ENCODE assay signal across 8 mouse cellular contexts in genomic region chr7:102209756-102210721, GRCm38 (mm10). TPM values are rescaled to one million over a fixed set of nuclear protein-coding genes. Genes with fewer than 3 reads are reported as not detected.
A peak's percentile ranks its signal among the peaks of the same experiment; 100 is the strongest.
DNase-seq lines count a peak whose midpoint lies in the region; ATAC-seq and TF ChIP-seq lines count a peak whose summit lies in the region.

Gene Nup98, minus strand, starts transcription at chr7:102210176.
Gene Pgap2, plus strand, starts transcription at chr7:102210208.

- peak within 1 kb of the TSS; percentile 88 for H3K9ac ChIP-seq in heart, embryonic 15.5 days
- H3K9ac ChIP-seq in liver, embryonic 14.5 days (replicated peaks) = peak within 1 kb of the TSS; percentile 87
- peak within 1 kb of the TSS; percentile 79 for H3K9ac ChIP-seq in neural tube, embryonic 11.5 days (ENCODE audit: low read length)
- H3K9ac ChIP-seq in stomach, postnatal 0 days (ENCODE audit: low read length) = peak within 1 kb of the TSS; percentile 90

- TF ChIP-seq EP300 in liver, embryonic 14.5 days (IDR thresholded peaks at IDR 0.05; ENCODE audit: low read depth) = no peak
- TF ChIP-seq EP300 in stomach, postnatal 0 days (optimal IDR thresholded peaks at IDR 0.05) = no peak

- peak within 1 kb of the TSS; percentile 97 for H3K27ac ChIP-seq in forebrain, embryonic 10.5 days
- peak within 1 kb of the TSS; percentile 96 for H3K27ac ChIP-seq in heart, embryonic 15.5 days
- H3K27ac ChIP-seq in liver, embryonic 14.5 days = peak within 1 kb of the TSS; percentile 77
- peak within 1 kb of the TSS; percentile 82 for H3K27ac ChIP-seq in neural tube, embryonic 11.5 days (ENCODE audit: low read depth, low read length)
- H3K27ac ChIP-seq in stomach, postnatal 0 days (replicated peaks) = peak within 1 kb of the TSS; percentile 95

- DNase-seq in CD8-positive naive resting alpha-beta T cell, adult 2 months (ENCODE audit: low read depth in 2 of 2, low spot score in 2 of 2) = peak; percentile 98 to 99
- peak; percentile 99 for DNase-seq in c-Kit-positive CD71-negative TER-119-negative erythroid progenitor cells, embryonic 14.5 days (ENCODE audit: low read depth)
- peak; percentile 100 for DNase-seq in forebrain, embryonic 10.5 days (ENCODE audit: extremely low spot score, low spot score)
- DNase-seq in kidney, postnatal 25 days = peak; percentile 100
- DNase-seq in liver, embryonic 14.5 days (ENCODE audit: low read depth in 3 of 3, low spot score in 3 of 3) = peak; percentile 98
- peak; percentile 99 for DNase-seq in neural tube, embryonic 11.5 days (ENCODE audit: low spot score)
- peak; percentile 98 for DNase-seq in stomach, postnatal 0 days (ENCODE audit: low spot score)

- peaks cover 24% of the 10 kb centered on the region for H3K4me1 ChIP-seq in forebrain, embryonic 10.5 days
- H3K4me1 ChIP-seq in heart, embryonic 15.5 days (replicated peaks) = peaks cover 9% of the 10 kb centered on the region
- peaks cover 20 to 27% of the 10 kb centered on the region in 2 experiments for H3K4me1 ChIP-seq in liver, embryonic 14.5 days (replicated peaks; ENCODE audit: control insufficient read depth in 2 of 2, insufficient read depth in 2 of 2, low read length in 1 of 2)
- H3K4me1 ChIP-seq in neural tube, embryonic 11.5 days (ENCODE audit: control insufficient read depth, insufficient read depth, low read length) = peaks cover 9% of the 10 kb centered on the region; the same call in 1 of the 2 replicates
- no peaks in the 10 kb centered on the region for H3K4me1 ChIP-seq in stomach, postnatal 0 days (replicated peaks; ENCODE audit: control insufficient read depth, insufficient read depth)

- no peaks in the 10 kb centered on the region for H3K9me3 ChIP-seq in forebrain, embryonic 10.5 days
- no peaks in the 10 kb centered on the region for H3K9me3 ChIP-seq in heart, embryonic 15.5 days (replicated peaks)
- no peaks in the 10 kb centered on the region for H3K9me3 ChIP-seq in liver, embryonic 14.5 days (ENCODE audit: control insufficient read depth, low read length)
- H3K9me3 ChIP-seq in neural tube, embryonic 11.5 days (ENCODE audit: control insufficient read depth, low read length) = no peaks in the 10 kb centered on the region
- no peaks in the 10 kb centered on the region for H3K9me3 ChIP-seq in stomach, postnatal 0 days (ENCODE audit: control insufficient read depth, low read length)

- 0 out of 2 replicates have a peak, but pooled peaks have one; percentile 28 for TF ChIP-seq CTCF in liver, embryonic 14.5 days (IDR thresholded peaks at IDR 0.05; ENCODE audit: low read depth)
- peak; percentile 30; the same call in 1 of the 2 replicates for TF ChIP-seq CTCF in stomach, postnatal 0 days (IDR thresholded peaks at IDR 0.05; ENCODE audit: low read depth)

- H3K36me3 ChIP-seq in forebrain, embryonic 10.5 days (replicated peaks) = no peaks in the 10 kb centered on the region; the same call in 1 of the 2 replicates
- no peaks in the 10 kb centered on the region for H3K36me3 ChIP-seq in heart, embryonic 15.5 days
- no peaks in the 10 kb centered on the region for H3K36me3 ChIP-seq in liver, embryonic 14.5 days (replicated peaks; ENCODE audit: control insufficient read depth, insufficient read depth, low read depth)
- H3K36me3 ChIP-seq in neural tube, embryonic 11.5 days (ENCODE audit: control insufficient read depth, insufficient read depth, low read length) = no peaks in the 10 kb centered on the region
- no peaks in the 10 kb centered on the region for H3K36me3 ChIP-seq in stomach, postnatal 0 days (ENCODE audit: control insufficient read depth, insufficient read depth, low read length)

- under 1% methylated on average over 84 of the region's 87 CpGs for WGBS in forebrain, embryonic 10.5 days
- WGBS in heart, embryonic 15.5 days = under 1% methylated on average over 85 of the region's 87 CpGs
- under 1% methylated on average over 82 of the region's 87 CpGs for WGBS in liver, embryonic 14.5 days (ENCODE audit: insufficient replicate concordance)
- WGBS in neural tube, embryonic 11.5 days = under 1% methylated on average over 71 of the region's 87 CpGs
- under 1% methylated on average over 74 of the region's 87 CpGs for WGBS in stomach, postnatal 0 days

- peak within 1 kb of the TSS; percentile 75 for H3K4me2 ChIP-seq in heart, embryonic 15.5 days
- H3K4me2 ChIP-seq in liver, embryonic 14.5 days (ENCODE audit: low read depth) = peak within 1 kb of the TSS; percentile 80
- H3K4me2 ChIP-seq in neural tube, embryonic 11.5 days (ENCODE audit: low read depth) = peak within 1 kb of the TSS; percentile 60
- H3K4me2 ChIP-seq in stomach, postnatal 0 days (replicated peaks; ENCODE audit: low read depth) = peak within 1 kb of the TSS; percentile 78

- H3K4me3 ChIP-seq in forebrain, embryonic 10.5 days = peak within 1 kb of the TSS; percentile 89
- peak within 1 kb of the TSS; percentile 89 for H3K4me3 ChIP-seq in heart, embryonic 15.5 days
- peak within 1 kb of the TSS; percentile 91 for H3K4me3 ChIP-seq in liver, embryonic 14.5 days (ENCODE audit: insufficient read depth in 1 of 2, low read depth in 2 of 2, low read length in 2 of 2)
- H3K4me3 ChIP-seq in neural tube, embryonic 11.5 days (ENCODE audit: low read depth, low read length) = peak within 1 kb of the TSS; percentile 91
- peak within 1 kb of the TSS; percentile 64 for H3K4me3 ChIP-seq in stomach, postnatal 0 days (ENCODE audit: low read depth, low read length)

- peak; percentile 98 for ATAC-seq in heart, embryonic 15.5 days (replicated peaks; ENCODE audit: insufficient number of reproducible peaks, insufficient read depth, low FRiP score, low read depth)
- peak; percentile 96 for ATAC-seq in liver, embryonic 14.5 days (ENCODE audit: insufficient read depth)
- peak; percentile 99 for ATAC-seq in neural tube, embryonic 11.5 days (ENCODE audit: insufficient read depth, low FRiP score, low TSS enrichment)
- peak; percentile 99 for ATAC-seq in stomach, postnatal 0 days (ENCODE audit: low FRiP score, low TSS enrichment)

- H3K27me3 ChIP-seq in forebrain, embryonic 10.5 days (ENCODE audit: poor library complexity, severe bottlenecking) = no peaks in the 10 kb centered on the region
- H3K27me3 ChIP-seq in heart, embryonic 15.5 days = no peaks in the 10 kb centered on the region
- no peaks in the 10 kb centered on the region for H3K27me3 ChIP-seq in liver, embryonic 14.5 days (ENCODE audit: control insufficient read depth, insufficient read depth, low read length)
- H3K27me3 ChIP-seq in neural tube, embryonic 11.5 days (ENCODE audit: control insufficient read depth, insufficient read depth, low read length) = no peaks in the 10 kb centered on the region
- no peaks in the 10 kb centered on the region for H3K27me3 ChIP-seq in stomach, postnatal 0 days (ENCODE audit: control insufficient read depth, insufficient read depth, low read length)

RNA-seq across cellular contexts. Expression of gene Nup98, which starts in this region (rescaled TPM):
- 45.9 and 48.7 TPM in 2 replicates for polyA plus RNA-seq in forebrain, embryonic 10.5 days (2016; fragmentation: Nextera tagmentation; extraction: Ambion mirVana)
- 17.8 and 22.0 TPM in 2 replicates for polyA plus RNA-seq in heart, embryonic 15.5 days (2015; fragmentation: Nextera tagmentation; extraction: Ambion mirVana)
- polyA plus RNA-seq in liver, embryonic 14.5 days (2012; rRNA removed) = 7.0 and 8.8 TPM in 2 replicates
- polyA plus RNA-seq in liver, embryonic 14.5 days (2014; fragmentation: Nextera tagmentation; extraction: Ambion mirVana) = 16.3 and 17.4 TPM in 2 replicates
- polyA plus RNA-seq in neural tube, embryonic 11.5 days (2014; fragmentation: Nextera tagmentation; extraction: Ambion mirVana) = 44.5 and 45.9 TPM in 2 replicates
- 12.1 and 12.3 TPM in 2 replicates for polyA plus RNA-seq in stomach, postnatal 0 days (2015; fragmentation: Nextera tagmentation; extraction: Ambion mirVana)

RNA-seq across cellular contexts. Expression of gene Pgap2, which starts in this region (rescaled TPM):
- 54.7 and 55.0 TPM in 2 replicates for polyA plus RNA-seq in forebrain, embryonic 10.5 days (2016; fragmentation: Nextera tagmentation; extraction: Ambion mirVana)
- 50.8 and 59.0 TPM in 2 replicates for polyA plus RNA-seq in heart, embryonic 15.5 days (2015; fragmentation: Nextera tagmentation; extraction: Ambion mirVana)
- 14.5 and 15.4 TPM in 2 replicates for polyA plus RNA-seq in liver, embryonic 14.5 days (2012; rRNA removed)
- polyA plus RNA-seq in liver, embryonic 14.5 days (2014; fragmentation: Nextera tagmentation; extraction: Ambion mirVana) = 18.0 and 20.2 TPM in 2 replicates
- polyA plus RNA-seq in neural tube, embryonic 11.5 days (2014; fragmentation: Nextera tagmentation; extraction: Ambion mirVana) = 48.9 and 50.6 TPM in 2 replicates
- polyA plus RNA-seq in stomach, postnatal 0 days (2015; fragmentation: Nextera tagmentation; extraction: Ambion mirVana) = 88.2 and 89.6 TPM in 2 replicates

Comparison
In these comparisons a context has a peak if more than half of its experiments do, and no peak if none do; other contexts are left out.
1. Peak in every context shown above with its lines: DNase-seq, ATAC-seq, H3K4me3 ChIP-seq and H3K27ac ChIP-seq.